Mouse (Mus musculus) neural tube, embryonic 15.5 days (tissue): ENCODE data around the gene Gngt2. TPM values are rescaled to one million over a fixed set of nuclear protein-coding genes. Genes with fewer than 3 reads are reported as not detected.

ENCODE experiments used
- ATAC-seq: fragments of 200-750 bp; cut with Nextera tagmentation; 2 replicates; pipeline ENCODE4 v1.8.0; 2017; ENCODE audit warnings: mild to moderate bottlenecking, moderate TSS enrichment, moderate library complexity; ENCODE audit not compliant: low FRiP score
- H3K27ac ChIP-seq: fragments of 300-500 bp; sonication (generic); replicated peaks from 2 replicates; pipeline ENCODE4 v1.5.1; 2015; ENCODE audit warnings: mild to moderate bottlenecking, inconsistent platforms
- H3K27me3 ChIP-seq: fragments of 300-500 bp; sonication (generic); replicated peaks from 2 replicates; pipeline ENCODE4 v1.6.1; 2015; ENCODE audit warnings: inconsistent platforms
- H3K36me3 ChIP-seq: fragments of 300-500 bp; sonication (generic); 2 replicates; pipeline ENCODE4 v1.6.1; 2015; ENCODE audit warnings: inconsistent platforms
- H3K4me1 ChIP-seq: fragments of 300-500 bp; sonication (generic); 2 replicates; pipeline ENCODE4 v1.6.1; 2015; ENCODE audit warnings: inconsistent platforms
- H3K4me2 ChIP-seq: fragments of 300-500 bp; sonication (generic); 2 replicates; pipeline ENCODE4 v1.6.1; 2015; ENCODE audit warnings: inconsistent platforms, mild to moderate bottlenecking, moderate library complexity
- H3K4me3 ChIP-seq: fragments of 300-500 bp; sonication (generic); replicated peaks from 2 replicates; pipeline ENCODE4 v1.5.1; 2015; ENCODE audit warnings: mild to moderate bottlenecking, inconsistent platforms
- H3K9ac ChIP-seq: fragments of 300-500 bp; sonication (generic); replicated peaks from 2 replicates; pipeline ENCODE4 v1.6.1; 2015; ENCODE audit warnings: mild to moderate bottlenecking, inconsistent platforms
- H3K9me3 ChIP-seq: fragments of 300-500 bp; sonication (generic); replicated peaks from 2 replicates; pipeline ENCODE4 v1.6.1; 2016; ENCODE audit warnings: inconsistent platforms
- WGBS: fragments of 180-500 bp; shearing (Covaris S2); methylation state at CpG from one replicate; pipeline ENCODE4 v1.1.7; 2015; ENCODE audit warnings: mixed read lengths; 5-methylcytosine and 5-hydroxymethylcytosine counted together
- polyA plus RNA-seq: library from polyadenylated mRNA; unstranded; fragments of >200 nt; fragmentation: Nextera tagmentation; extraction: Ambion mirVana; gene quantifications from 2 replicates; pipeline ENCODE4 v1.2.1, GENCODE M21; 2015

Gngt2 gene
- polyA plus RNA-seq = 3.5 and 13.2 TPM in 2 replicates

- Histone ChIP-seq H3K9me3 (no peaks in the 10 kb centered on the region), H3K4me2 (no peak within 1 kb of the TSS), H3K27ac (no peak within 1 kb of the TSS), H3K27me3 (peaks cover 70% of the 10 kb centered on the region), H3K4me1 (peaks cover 27% of the 10 kb centered on the region), H3K4me3 (no peak within 1 kb of the TSS), H3K9ac (no peak within 1 kb of the TSS), H3K36me3 (no peaks in the 10 kb centered on the region)
- ATAC-seq = no peak
- 69% methylated on average over 10 of the region's 10 CpGs for WGBS
Measured at GRCm38 (mm10) chr11:95837059-95837458, at the start of gene Gngt2. TSS of gene Gngt2 (plus strand) at chr11:95837216.

- H3K27ac ChIP-seq = no peak overlapping the region
- no peaks in the 10 kb centered on the region for H3K36me3 ChIP-seq
- H3K4me1 ChIP-seq = no peaks in the 10 kb centered on the region
- 85% methylated on average over 8 of the region's 8 CpGs for WGBS
- no peak overlapping the region for H3K9ac ChIP-seq
- H3K4me3 ChIP-seq = no peak overlapping the region
- ATAC-seq = no peak
- no peaks in the 10 kb centered on the region for H3K27me3 ChIP-seq
- no peaks in the 10 kb centered on the region for H3K9me3 ChIP-seq
- H3K4me2 ChIP-seq = no peak overlapping the region
Measured at GRCm38 (mm10) chr11:95789451-95789891, 47.5 kb upstream of the Gngt2 start.

- no peaks in the 10 kb centered on the region for H3K36me3 ChIP-seq
- 80% methylated on average over 13 of the region's 13 CpGs for WGBS
- no peak overlapping the region for H3K9ac ChIP-seq
- H3K27ac ChIP-seq = no peak overlapping the region
- H3K4me1 ChIP-seq = peaks cover 6% of the 10 kb centered on the region
- H3K4me2 ChIP-seq = no peak overlapping the region
- ATAC-seq = no peak
- H3K9me3 ChIP-seq = no peaks in the 10 kb centered on the region
- no peak overlapping the region for H3K4me3 ChIP-seq
- H3K27me3 ChIP-seq = peaks cover 2% of the 10 kb centered on the region
Measured at GRCm38 (mm10) chr11:95791787-95792186, 45.2 kb upstream of the Gngt2 start.

GRCm38 (mm10) chr11:95792950-95793509 is 44.0 kb upstream of the Gngt2 start:
- Histone ChIP-seq H3K27ac (no peak overlapping the region), H3K4me2 (no peak overlapping the region), H3K4me3 (no peak overlapping the region), H3K36me3 (no peaks in the 10 kb centered on the region), H3K27me3 (peaks cover 10% of the 10 kb centered on the region), H3K9ac (no peak overlapping the region), H3K9me3 (no peaks in the 10 kb centered on the region), H3K4me1 (peaks cover 8% of the 10 kb centered on the region)
- ATAC-seq = no peak
- 92% methylated on average over 8 of the region's 8 CpGs for WGBS

- Histone ChIP-seq H3K4me2 (no peak overlapping the region), H3K36me3 (no peaks in the 10 kb centered on the region), H3K9me3 (no peaks in the 10 kb centered on the region), H3K9ac (no peak overlapping the region), H3K4me3 (no peak overlapping the region), H3K27me3 (peaks cover 10% of the 10 kb centered on the region), H3K27ac (no peak overlapping the region), H3K4me1 (peaks cover 8% of the 10 kb centered on the region)
- 65% methylated on average over 5 of the region's 5 CpGs for WGBS
- ATAC-seq = no peak
Measured at GRCm38 (mm10) chr11:95794201-95794600, 42.8 kb upstream of the Gngt2 start.

- Histone ChIP-seq H3K36me3 (no peaks in the 10 kb centered on the region), H3K9me3 (no peaks in the 10 kb centered on the region), H3K27me3 (peaks cover 10% of the 10 kb centered on the region), H3K4me1 (peaks cover 8% of the 10 kb centered on the region), H3K4me3 (no peak overlapping the region), H3K4me2 (no peak overlapping the region), H3K27ac (no peak overlapping the region), H3K9ac (no peak overlapping the region)
- ATAC-seq = no peak
- 68% methylated on average over 5 of the region's 5 CpGs for WGBS
Measured at GRCm38 (mm10) chr11:95795582-95795981, 41.4 kb upstream of the Gngt2 start.

- H3K36me3 ChIP-seq = no peaks in the 10 kb centered on the region
- no peak overlapping the region for H3K4me2 ChIP-seq
- WGBS = 80% methylated on average over 5 of the region's 5 CpGs
- no peak for ATAC-seq
- no peak overlapping the region for H3K9ac ChIP-seq
- H3K4me3 ChIP-seq = no peak overlapping the region
- no peaks in the 10 kb centered on the region for H3K9me3 ChIP-seq
- H3K27me3 ChIP-seq = no peaks in the 10 kb centered on the region
- no peaks in the 10 kb centered on the region for H3K4me1 ChIP-seq
- H3K27ac ChIP-seq = no peak overlapping the region
Measured at GRCm38 (mm10) chr11:95805010-95805409, 32.0 kb upstream of the Gngt2 start.

GRCm38 (mm10) chr11:95805527-95805926 is 31.5 kb upstream of the Gngt2 start:
- H3K27ac ChIP-seq = no peak overlapping the region
- H3K4me1 ChIP-seq = no peaks in the 10 kb centered on the region
- H3K9me3 ChIP-seq = no peaks in the 10 kb centered on the region
- no peaks in the 10 kb centered on the region for H3K27me3 ChIP-seq
- WGBS = 48% methylated on average over 3 of the region's 3 CpGs
- H3K36me3 ChIP-seq = no peaks in the 10 kb centered on the region
- H3K4me3 ChIP-seq = no peak overlapping the region
- H3K4me2 ChIP-seq = no peak overlapping the region
- no peak for ATAC-seq
- H3K9ac ChIP-seq = no peak overlapping the region

GRCm38 (mm10) chr11:95807884-95808283 is 29.1 kb upstream of the Gngt2 start:
- WGBS = 96% methylated on average over 5 of the region's 5 CpGs
- Histone ChIP-seq H3K27ac (no peak overlapping the region), H3K9ac (no peak overlapping the region), H3K36me3 (no peaks in the 10 kb centered on the region), H3K27me3 (no peaks in the 10 kb centered on the region), H3K4me1 (no peaks in the 10 kb centered on the region), H3K9me3 (no peaks in the 10 kb centered on the region), H3K4me3 (no peak overlapping the region), H3K4me2 (no peak overlapping the region)
- no peak for ATAC-seq

GRCm38 (mm10) chr11:95808448-95809011 is 28.5 kb upstream of the Gngt2 start:
- no peaks in the 10 kb centered on the region for H3K9me3 ChIP-seq
- H3K27me3 ChIP-seq = no peaks in the 10 kb centered on the region
- H3K9ac ChIP-seq = no peak overlapping the region
- H3K36me3 ChIP-seq = no peaks in the 10 kb centered on the region
- no peaks in the 10 kb centered on the region for H3K4me1 ChIP-seq
- no peak overlapping the region for H3K4me2 ChIP-seq
- 75% methylated on average over 5 of the region's 5 CpGs for WGBS
- H3K4me3 ChIP-seq = no peak overlapping the region
- no peak for ATAC-seq
- H3K27ac ChIP-seq = no peak overlapping the region

- Histone ChIP-seq H3K9ac (no peak overlapping the region), H3K4me1 (no peaks in the 10 kb centered on the region), H3K9me3 (no peaks in the 10 kb centered on the region), H3K4me3 (no peak overlapping the region), H3K4me2 (no peak overlapping the region), H3K27ac (no peak overlapping the region), H3K27me3 (no peaks in the 10 kb centered on the region), H3K36me3 (no peaks in the 10 kb centered on the region)
- 12% methylated on average over 5 of the region's 5 CpGs for WGBS
- ATAC-seq = no peak
Measured at GRCm38 (mm10) chr11:95809603-95810002, 27.4 kb upstream of the Gngt2 start.

- Histone ChIP-seq H3K9ac (no peak overlapping the region), H3K4me3 (no peak overlapping the region), H3K36me3 (no peaks in the 10 kb centered on the region), H3K4me1 (no peaks in the 10 kb centered on the region), H3K4me2 (no peak overlapping the region), H3K27ac (no peak overlapping the region), H3K9me3 (no peaks in the 10 kb centered on the region), H3K27me3 (no peaks in the 10 kb centered on the region)
- WGBS = 65% methylated on average over 7 of the region's 7 CpGs
- ATAC-seq = no peak
Measured at GRCm38 (mm10) chr11:95810828-95811227, 26.2 kb upstream of the Gngt2 start.
